Mouse (Mus musculus) hindbrain, embryonic 12.5 days (tissue): Measurements from ENCODE around the gene Zdhhc12. TPM values are rescaled to one million over a fixed set of nuclear protein-coding genes. Genes with fewer than 3 reads are reported as not detected.

Source experiments
- ATAC-seq: fragments of 200-750 bp; cut with Nextera tagmentation; 2 replicates; pipeline ENCODE4 v1.8.0; 2017; ENCODE audit warnings: moderate TSS enrichment; ENCODE audit not compliant: low FRiP score
- H3K27ac ChIP-seq: fragments of 300-500 bp; sonication (generic); 2 replicates; pipeline ENCODE4 v1.5.1; 2016; ENCODE audit warnings: mild to moderate bottlenecking
- H3K27me3 ChIP-seq: fragments of 300-500 bp; sonication (generic); 2 replicates; pipeline ENCODE4 v1.6.1; 2016; ENCODE audit warnings: mild to moderate bottlenecking
- H3K36me3 ChIP-seq: fragments of 300-500 bp; sonication (generic); 2 replicates; pipeline ENCODE4 v1.6.1; 2016; ENCODE audit warnings: mild to moderate bottlenecking
- H3K4me1 ChIP-seq: fragments of 300-500 bp; sonication (generic); 2 replicates; pipeline ENCODE4 v1.6.1; 2016
- H3K4me2 ChIP-seq: fragments of 300-500 bp; sonication (generic); replicated peaks from 2 replicates; pipeline ENCODE4 v1.6.1; 2016; ENCODE audit warnings: mild to moderate bottlenecking
- H3K4me3 ChIP-seq: fragments of 300-500 bp; sonication (generic); 2 replicates; pipeline ENCODE4 v1.5.1; 2016; ENCODE audit warnings: mild to moderate bottlenecking
- H3K9ac ChIP-seq: fragments of 300-500 bp; sonication (generic); 2 replicates; pipeline ENCODE4 v1.6.1; 2016; ENCODE audit warnings: mild to moderate bottlenecking, moderate library complexity
- H3K9me3 ChIP-seq: fragments of 300-500 bp; sonication (generic); replicated peaks from 2 replicates; pipeline ENCODE4 v1.6.1; 2016; ENCODE audit warnings: mild to moderate bottlenecking
- WGBS: fragments of 180-500 bp; shearing (Covaris S2); methylation state at CpG from one replicate; pipeline ENCODE4 v1.1.7; 2016; 5-methylcytosine and 5-hydroxymethylcytosine counted together
- polyA plus RNA-seq: library from polyadenylated mRNA; unstranded; fragments of >200 nt; fragmentation: Nextera tagmentation; extraction: Ambion mirVana; gene quantifications from 2 replicates; pipeline ENCODE4 v1.2.1, GENCODE M21; 2016

Zdhhc12 gene
- polyA plus RNA-seq, 1 experiment from 2014 or later, result 25.5 TPM

GRCm38 (mm10) chr2:30092280-30092918, 1.0 kb downstream of the Zdhhc12 start:
- peaks cover 18% of the 10 kb centered on the region for H3K4me1 ChIP-seq
- no peaks in the 10 kb centered on the region for H3K27me3 ChIP-seq
- WGBS, result 57% methylated on average over 6 of the region's 6 CpGs
- H3K36me3 ChIP-seq, result peaks cover 25% of the 10 kb centered on the region
- no peaks in the 10 kb centered on the region for H3K9me3 ChIP-seq
- peak overlapping the region; percentile 76 for H3K4me2 ChIP-seq
- no peak overlapping the region for H3K27ac ChIP-seq
- H3K4me3 ChIP-seq, result peak overlapping the region; percentile 58
- ATAC-seq, result no peak
- no peak overlapping the region for H3K9ac ChIP-seq

- Histone ChIP-seq H3K4me2 (no peak overlapping the region), H3K9ac (no peak overlapping the region; the same call in 1 of the 2 replicates), H3K9me3 (no peaks in the 10 kb centered on the region), H3K4me1 (peaks cover 18% of the 10 kb centered on the region), H3K27ac (no peak overlapping the region), H3K27me3 (no peaks in the 10 kb centered on the region), H3K36me3 (peaks cover 19% of the 10 kb centered on the region), H3K4me3 (no peak overlapping the region)
- no peak for ATAC-seq
- 96% methylated on average over 12 of the region's 12 CpGs for WGBS
Measured at GRCm38 (mm10) chr2:30091521-30091920, 1.9 kb downstream of the Zdhhc12 start.

GRCm38 (mm10) chr2:30087310-30087709, 6.1 kb downstream of the Zdhhc12 start:
- no peak overlapping the region for H3K27ac ChIP-seq
- H3K36me3 ChIP-seq, result peaks cover 12% of the 10 kb centered on the region
- WGBS, result 92% methylated on average over 4 of the region's 4 CpGs
- no peak overlapping the region for H3K4me2 ChIP-seq
- ATAC-seq, result no peak
- no peaks in the 10 kb centered on the region for H3K9me3 ChIP-seq
- no peaks in the 10 kb centered on the region for H3K27me3 ChIP-seq
- H3K4me3 ChIP-seq, result no peak overlapping the region
- H3K4me1 ChIP-seq, result peaks cover 12% of the 10 kb centered on the region
- no peak overlapping the region for H3K9ac ChIP-seq

GRCm38 (mm10) chr2:30084632-30085031, 8.8 kb downstream of the Zdhhc12 start:
- no peak overlapping the region for H3K27ac ChIP-seq
- WGBS, result 8% methylated on average over 12 of the region's 12 CpGs

GRCm38 (mm10) chr2:30084113-30084512, 9.3 kb downstream of the Zdhhc12 start:
- Histone ChIP-seq H3K9ac (0 out of 2 replicates have a peak overlapping the region, but pooled peaks have one; percentile 35), H3K27ac (no peak overlapping the region), H3K9me3 (no peaks in the 10 kb centered on the region), H3K4me2 (peak overlapping the region; percentile 46), H3K36me3 (no peaks in the 10 kb centered on the region; the same call in 1 of the 2 replicates), H3K27me3 (no peaks in the 10 kb centered on the region), H3K4me1 (peaks cover 11% of the 10 kb centered on the region), H3K4me3 (0 out of 2 replicates have a peak overlapping the region, but pooled peaks have one; percentile 18)
- no peak for ATAC-seq
- 47% methylated on average over 5 of the region's 5 CpGs for WGBS

More at GRCm38 (mm10) chr2:30084632-30085031, 8.8 kb downstream of the Zdhhc12 start:
- peak overlapping the region; percentile 35 for H3K9ac ChIP-seq
- no peaks in the 10 kb centered on the region for H3K9me3 ChIP-seq
- H3K27me3 ChIP-seq, result no peaks in the 10 kb centered on the region
- H3K36me3 ChIP-seq, result no peaks in the 10 kb centered on the region; the same call in 1 of the 2 replicates
- peaks cover 11% of the 10 kb centered on the region for H3K4me1 ChIP-seq
- H3K4me3 ChIP-seq, result peak overlapping the region; percentile 18
- peak overlapping the region; percentile 46 for H3K4me2 ChIP-seq
- ATAC-seq, result peak; percentile 80

GRCm38 (mm10) chr2:30080181-30080800, 13.2 kb downstream of the Zdhhc12 start:
- 89% methylated on average over 15 of the region's 15 CpGs for WGBS
- Histone ChIP-seq H3K4me2 (no peak overlapping the region), H3K9me3 (no peaks in the 10 kb centered on the region), H3K36me3 (no peaks in the 10 kb centered on the region), H3K27me3 (no peaks in the 10 kb centered on the region), H3K4me3 (no peak overlapping the region), H3K9ac (no peak overlapping the region), H3K4me1 (peaks cover 28% of the 10 kb centered on the region), H3K27ac (no peak overlapping the region)
- ATAC-seq, result no peak

GRCm38 (mm10) chr2:30078760-30079159, 14.7 kb downstream of the Zdhhc12 start:
- Histone ChIP-seq H3K27ac (0 out of 2 replicates have a peak overlapping the region, but pooled peaks have one; percentile 50), H3K4me2 (peak overlapping the region; percentile 78), H3K4me3 (no peak overlapping the region)

GRCm38 (mm10) chr2:30078349-30078712, 15.1 kb downstream of the Zdhhc12 start:
- H3K9me3 ChIP-seq, result no peaks in the 10 kb centered on the region
- WGBS, result 23% methylated on average over 10 of the region's 10 CpGs
- H3K4me2 ChIP-seq, result peak overlapping the region; percentile 78
- 0 out of 2 replicates have a peak overlapping the region, but pooled peaks have one; percentile 50 for H3K27ac ChIP-seq
- H3K36me3 ChIP-seq, result 0 out of 2 replicates have a peak, but pooled peaks cover 3% of the 10 kb centered on the region
- no peaks in the 10 kb centered on the region for H3K27me3 ChIP-seq
- peak overlapping the region; percentile 41 for H3K4me3 ChIP-seq
- peaks cover 17% of the 10 kb centered on the region for H3K4me1 ChIP-seq
- peak; percentile 3; the same call in 1 of the 2 replicates for ATAC-seq
- peak overlapping the region; percentile 61; the same call in 1 of the 2 replicates for H3K9ac ChIP-seq

More at GRCm38 (mm10) chr2:30078760-30079159, 14.7 kb downstream of the Zdhhc12 start:
- no peaks in the 10 kb centered on the region for H3K27me3 ChIP-seq
- H3K9ac ChIP-seq, result peak overlapping the region; percentile 23; the same call in 1 of the 2 replicates
- WGBS, result 76% methylated on average over 4 of the region's 4 CpGs
- H3K4me1 ChIP-seq, result peaks cover 17% of the 10 kb centered on the region
- H3K9me3 ChIP-seq, result no peaks in the 10 kb centered on the region
- no peaks in the 10 kb centered on the region for H3K36me3 ChIP-seq
- ATAC-seq, result no peak

GRCm38 (mm10) chr2:30077502-30078348, 15.7 kb downstream of the Zdhhc12 start, which contains the start of gene Pkn3:
Gene Pkn3 (plus strand): TSS chr2:30077684.
- peak; percentile 77 for ATAC-seq
- H3K4me2 ChIP-seq, result peak within 1 kb of the TSS; percentile 78
- H3K27ac ChIP-seq, result peak within 1 kb of the TSS; percentile 50; the same call in 1 of the 2 replicates
- under 1% methylated on average over 53 of the region's 53 CpGs for WGBS
- peak within 1 kb of the TSS; percentile 61 for H3K9ac ChIP-seq
- H3K27me3 ChIP-seq, result no peaks in the 10 kb centered on the region
- H3K4me1 ChIP-seq, result peaks cover 17% of the 10 kb centered on the region
- H3K4me3 ChIP-seq, result peak within 1 kb of the TSS; percentile 41
- peaks cover 9% of the 10 kb centered on the region for H3K36me3 ChIP-seq
- H3K9me3 ChIP-seq, result no peaks in the 10 kb centered on the region

- Histone ChIP-seq H3K27ac (peak overlapping the region; percentile 24; the same call in 1 of the 2 replicates), H3K4me3 (peak overlapping the region; percentile 41; the same call in 1 of the 2 replicates), H3K36me3 (peaks cover 15% of the 10 kb centered on the region), H3K4me1 (peaks cover 17% of the 10 kb centered on the region), H3K27me3 (no peaks in the 10 kb centered on the region), H3K9ac (peak overlapping the region; percentile 56), H3K4me2 (peak overlapping the region; percentile 78), H3K9me3 (no peaks in the 10 kb centered on the region)
- 68% methylated on average over 6 of the region's 6 CpGs for WGBS
- ATAC-seq, result peak; percentile 53
Measured at GRCm38 (mm10) chr2:30076959-30077358, 16.5 kb downstream of the Zdhhc12 start.

- H3K27ac ChIP-seq, result no peak overlapping the region
- no peak for ATAC-seq
- H3K4me2 ChIP-seq, result no peak overlapping the region
- no peak overlapping the region for H3K9ac ChIP-seq
- H3K9me3 ChIP-seq, result no peaks in the 10 kb centered on the region
- H3K4me1 ChIP-seq, result peaks cover 17% of the 10 kb centered on the region
- no peaks in the 10 kb centered on the region for H3K27me3 ChIP-seq
- WGBS, result 92% methylated on average over 9 of the region's 9 CpGs
- peaks cover 17% of the 10 kb centered on the region for H3K36me3 ChIP-seq
- no peak overlapping the region for H3K4me3 ChIP-seq
Measured at GRCm38 (mm10) chr2:30076439-30076838, 17.0 kb downstream of the Zdhhc12 start.
